Mouse (Mus musculus) large intestine, adult 2 months (tissue): ENCODE measurements around the gene Tle3. TPM values are rescaled to one million over a fixed set of nuclear protein-coding genes. Genes with fewer than 3 reads are reported as not detected.

Experiments
- DNase-seq: peaks from one replicate; pipeline ENCODE4 v3.0.0-alpha.2; 2012; ENCODE audit warnings: low read depth, low spot score
- WGBS: fragments of 180-500 bp; shearing (Covaris S2); methylation state at CpG from one replicate; pipeline ENCODE4 v1.1.7; 2018; 5-methylcytosine and 5-hydroxymethylcytosine counted together
- polyA plus RNA-seq: library from polyadenylated mRNA; depleted of rRNA; stranded (reverse); fragments of >200 nt; gene quantifications from 2 replicates; pipeline ENCODE4 v1.2.3, GENCODE M21; 2012; rRNA removed

Gene Tle3
- polyA plus RNA-seq, result 55.5 and 79.8 TPM in 2 replicates

GRCm38 (mm10) chr9:61371755-61372509, at the start of gene Tle3:
TSS of gene Tle3 (plus strand) at chr9:61372366.
- under 1% methylated on average over 35 of the region's 35 CpGs for WGBS
- no peak for DNase-seq

- 90% methylated on average over 5 of the region's 5 CpGs for WGBS
- DNase-seq, result no peak
These were observed 48.9 kb upstream of the Tle3 start for GRCm38 (mm10) chr9:61323221-61323620.

GRCm38 (mm10) chr9:61323879-61324278, 48.3 kb upstream of the Tle3 start:
- 87% methylated on average over 3 of the region's 3 CpGs for WGBS
- DNase-seq, result no peak

- WGBS, result 86% methylated on average over 12 of the region's 12 CpGs
These were observed 47.8 kb upstream of the Tle3 start for GRCm38 (mm10) chr9:61324354-61324753.

GRCm38 (mm10) chr9:61325012-61325411, 47.2 kb upstream of the Tle3 start:
- WGBS, result 81% methylated on average over 2 of the region's 2 CpGs
- DNase-seq, result no peak

More at GRCm38 (mm10) chr9:61324354-61324753, 47.8 kb upstream of the Tle3 start:
- DNase-seq, result no peak

- DNase-seq, result no peak
- 57% methylated on average over 7 of the region's 7 CpGs for WGBS
These were observed 46.2 kb upstream of the Tle3 start for GRCm38 (mm10) chr9:61325931-61326351.

- WGBS, result 94% methylated on average over 8 of the region's 8 CpGs
- no peak for DNase-seq
These were observed 45.2 kb upstream of the Tle3 start for GRCm38 (mm10) chr9:61326922-61327321.

GRCm38 (mm10) chr9:61328173-61328572, 44.0 kb upstream of the Tle3 start:
- no peak for DNase-seq
- 92% methylated on average over 5 of the region's 5 CpGs for WGBS

GRCm38 (mm10) chr9:61330747-61331146, 41.4 kb upstream of the Tle3 start:
- 90% methylated on average over 9 of the region's 9 CpGs for WGBS

GRCm38 (mm10) chr9:61332226-61332936, 39.8 kb upstream of the Tle3 start:
- WGBS, result 53% methylated on average over 7 of the region's 7 CpGs

More at GRCm38 (mm10) chr9:61330747-61331146, 41.4 kb upstream of the Tle3 start:
- no peak for DNase-seq

GRCm38 (mm10) chr9:61336179-61336578, 36.0 kb upstream of the Tle3 start:
- no peak for DNase-seq

More at GRCm38 (mm10) chr9:61332226-61332936, 39.8 kb upstream of the Tle3 start:
- no peak for DNase-seq

GRCm38 (mm10) chr9:61336591-61337587, 35.3 kb upstream of the Tle3 start:
- WGBS, result 41% methylated on average over 17 of the region's 17 CpGs
- DNase-seq, result no peak

GRCm38 (mm10) chr9:61337665-61338064, 34.5 kb upstream of the Tle3 start:
- no peak for DNase-seq
- WGBS, result 31% methylated on average over 9 of the region's 9 CpGs

- WGBS, result 42% methylated on average over 6 of the region's 6 CpGs
- DNase-seq, result no peak
These were observed 32.9 kb upstream of the Tle3 start for GRCm38 (mm10) chr9:61339311-61339710.

- no peak for DNase-seq
- WGBS, result 64% methylated on average over 2 of the region's 2 CpGs
These were observed 31.8 kb upstream of the Tle3 start for GRCm38 (mm10) chr9:61340333-61340732.

GRCm38 (mm10) chr9:61342297-61342696, 29.9 kb upstream of the Tle3 start:
- 87% methylated on average over 6 of the region's 6 CpGs for WGBS
- no peak for DNase-seq

GRCm38 (mm10) chr9:61344684-61345083, 27.5 kb upstream of the Tle3 start:
- DNase-seq, result no peak
- 91% methylated on average over 6 of the region's 6 CpGs for WGBS

GRCm38 (mm10) chr9:61347011-61347410, 25.2 kb upstream of the Tle3 start:
- DNase-seq, result no peak
- 40% methylated on average over 7 of the region's 7 CpGs for WGBS

GRCm38 (mm10) chr9:61348036-61348435, 24.1 kb upstream of the Tle3 start:
- WGBS, result 32% methylated on average over 9 of the region's 9 CpGs
- no peak for DNase-seq

- no peak for DNase-seq
- 69% methylated on average over 6 of the region's 6 CpGs for WGBS
These were observed 23.6 kb upstream of the Tle3 start for GRCm38 (mm10) chr9:61348616-61349015.
